Mouse (Mus musculus): ENCODE results near the gene Rbms2. TPM values are rescaled to one million over a fixed set of nuclear protein-coding genes. Genes with fewer than 3 reads are reported as not detected.

Rbms2 gene
- polyA plus RNA-seq, 1 experiment from 2014 or later = 24.6 TPM

DNA sequence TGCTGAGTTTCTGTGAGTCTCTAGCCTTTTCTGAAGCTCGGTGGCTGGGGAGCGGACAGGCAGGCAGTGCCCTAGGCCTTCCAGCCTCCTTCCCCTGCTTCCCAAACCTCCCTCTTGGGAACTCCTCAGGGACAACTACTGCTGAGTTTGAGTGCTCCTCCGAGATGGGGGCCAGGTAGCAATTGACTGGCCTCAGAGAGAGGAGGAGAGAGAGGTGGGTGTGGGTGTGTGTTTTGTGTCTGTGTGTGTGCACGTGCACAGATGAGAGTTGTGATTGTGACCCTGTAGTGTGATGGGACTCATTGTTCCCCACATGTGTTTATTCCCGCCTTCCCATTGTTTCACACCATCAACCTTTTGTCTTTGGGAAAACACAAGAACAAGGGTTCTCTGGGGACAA, 52.6 kb downstream of the Rbms2 start:
- DNase-seq (ENCODE audit: low spot score) = no peak
- Histone ChIP-seq H3K27ac (replicated peaks; ENCODE audit: low read depth, low read length) (no peak overlapping the region), H3K4me1 (ENCODE audit: control insufficient read depth, insufficient read depth, low read length) (no peaks in the 10 kb centered on the region), H3K27me3 (ENCODE audit: control insufficient read depth, insufficient read depth, low read length) (no peaks in the 10 kb centered on the region), H3K4me2 (ENCODE audit: low read depth, low read length) (no peak overlapping the region), H3K9ac (replicated peaks; ENCODE audit: low read length) (no peak overlapping the region), H3K36me3 (replicated peaks; ENCODE audit: control insufficient read depth, insufficient read depth, low read depth, low read length) (peaks cover 23% of the 10 kb centered on the region), H3K4me3 (ENCODE audit: low read depth, low read length) (no peak overlapping the region), H3K9me3 (replicated peaks; ENCODE audit: control insufficient read depth, low read length) (no peaks in the 10 kb centered on the region)
- no peak for ATAC-seq (replicated peaks; ENCODE audit: insufficient number of reproducible peaks, low FRiP score, low TSS enrichment, low read depth)
- 74% methylated on average over 5 of the region's 5 CpGs for WGBS

DNA sequence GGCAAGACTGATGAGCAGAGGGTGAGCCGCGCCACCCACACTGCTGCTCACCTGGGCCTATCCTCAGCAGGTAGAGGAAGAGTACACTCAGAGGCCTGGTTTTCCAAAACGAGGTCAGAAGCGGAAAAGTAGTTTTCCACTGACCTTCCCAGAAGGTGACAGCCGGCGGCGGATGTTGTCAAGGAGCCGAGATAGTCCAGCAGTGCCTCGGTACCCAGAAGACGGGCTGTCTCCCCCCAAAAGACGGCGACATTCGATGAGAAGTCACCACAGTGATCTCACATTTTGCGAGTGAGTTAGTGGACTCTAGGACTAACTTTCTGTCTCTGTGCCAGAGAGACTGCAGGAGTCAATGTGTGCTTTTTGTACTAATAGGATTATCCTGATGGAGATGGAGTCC, 54.1 kb downstream of the Rbms2 start:
- no peak for ATAC-seq (replicated peaks; ENCODE audit: insufficient number of reproducible peaks, low FRiP score, low TSS enrichment, low read depth)
- 92% methylated on average over 14 of the region's 14 CpGs for WGBS
- H3K9me3 ChIP-seq (replicated peaks; ENCODE audit: control insufficient read depth, low read length) = no peaks in the 10 kb centered on the region
- no peak for DNase-seq (ENCODE audit: low spot score)
- H3K4me3 ChIP-seq (ENCODE audit: low read depth, low read length) = no peak overlapping the region
- no peak overlapping the region for H3K27ac ChIP-seq (replicated peaks; ENCODE audit: low read depth, low read length)
- no peaks in the 10 kb centered on the region for H3K27me3 ChIP-seq (ENCODE audit: control insufficient read depth, insufficient read depth, low read length)
- no peak overlapping the region for H3K4me2 ChIP-seq (ENCODE audit: low read depth, low read length)
- H3K36me3 ChIP-seq (replicated peaks; ENCODE audit: control insufficient read depth, insufficient read depth, low read depth, low read length) = peaks cover 26% of the 10 kb centered on the region
- no peaks in the 10 kb centered on the region for H3K4me1 ChIP-seq (ENCODE audit: control insufficient read depth, insufficient read depth, low read length)
- H3K9ac ChIP-seq (replicated peaks; ENCODE audit: low read length) = no peak overlapping the region

DNA sequence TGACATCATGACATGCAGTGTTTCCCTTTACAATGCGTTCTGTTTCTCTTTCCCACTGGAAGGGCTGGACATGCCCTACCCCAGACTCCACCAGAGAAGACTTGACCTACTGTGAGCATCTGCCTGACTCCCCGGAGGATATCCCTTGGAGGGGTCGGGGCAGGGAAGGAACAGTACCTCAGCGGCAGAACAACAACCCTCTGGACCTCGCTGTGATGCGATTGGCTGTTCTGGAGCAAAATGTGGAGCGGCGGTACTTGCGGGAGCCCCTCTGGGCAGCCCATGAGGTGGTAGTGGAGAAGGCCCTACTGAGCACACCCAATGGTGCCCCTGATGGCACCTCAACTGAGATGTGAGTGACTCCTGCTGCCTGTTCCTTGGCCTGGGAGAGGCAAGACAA, 55.3 kb downstream of the Rbms2 start:
- H3K36me3 ChIP-seq (replicated peaks; ENCODE audit: control insufficient read depth, insufficient read depth, low read depth, low read length) = peaks cover 27% of the 10 kb centered on the region
- WGBS = 94% methylated on average over 9 of the region's 9 CpGs
- ATAC-seq (replicated peaks; ENCODE audit: insufficient number of reproducible peaks, low FRiP score, low TSS enrichment, low read depth) = no peak

DNA sequence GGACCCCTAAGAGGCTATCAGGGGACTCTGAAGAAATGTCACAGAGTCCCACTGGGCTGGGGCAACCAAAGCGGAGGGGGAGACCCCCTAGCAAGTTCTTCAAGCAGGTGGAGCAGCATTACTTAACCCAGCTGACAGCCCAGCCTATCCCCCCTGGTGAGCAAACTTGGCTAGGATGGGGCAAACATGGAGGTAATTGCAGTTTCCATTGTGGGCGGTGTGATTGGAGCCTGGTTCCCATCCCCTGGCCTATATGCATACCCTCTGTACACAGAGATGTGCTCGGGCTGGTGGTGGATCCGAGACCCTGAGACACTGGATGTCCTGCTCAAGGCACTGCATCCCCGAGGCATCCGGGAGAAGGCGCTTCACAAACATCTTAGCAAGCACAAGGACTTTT, 56.3 kb downstream of the Rbms2 start:
- no peaks in the 10 kb centered on the region for H3K4me1 ChIP-seq (ENCODE audit: control insufficient read depth, insufficient read depth, low read length)
- H3K36me3 ChIP-seq (replicated peaks; ENCODE audit: control insufficient read depth, insufficient read depth, low read depth, low read length) = peaks cover 27% of the 10 kb centered on the region
- no peak overlapping the region for H3K9ac ChIP-seq (replicated peaks; ENCODE audit: low read length)
- 94% methylated on average over 7 of the region's 7 CpGs for WGBS
- DNase-seq (ENCODE audit: low spot score) = no peak
- no peaks in the 10 kb centered on the region for H3K27me3 ChIP-seq (ENCODE audit: control insufficient read depth, insufficient read depth, low read length)
- no peaks in the 10 kb centered on the region for H3K9me3 ChIP-seq (replicated peaks; ENCODE audit: control insufficient read depth, low read length)
- ATAC-seq (replicated peaks; ENCODE audit: insufficient number of reproducible peaks, low FRiP score, low TSS enrichment, low read depth) = no peak
- no peak overlapping the region for H3K27ac ChIP-seq (replicated peaks; ENCODE audit: low read depth, low read length)
- H3K4me3 ChIP-seq (ENCODE audit: low read depth, low read length) = no peak overlapping the region
- H3K4me2 ChIP-seq (ENCODE audit: low read depth, low read length) = no peak overlapping the region

More for the DNA sequence above, 55.3 kb downstream of the Rbms2 start:
- Histone ChIP-seq H3K27me3 (ENCODE audit: control insufficient read depth, insufficient read depth, low read length) (no peaks in the 10 kb centered on the region), H3K4me3 (ENCODE audit: low read depth, low read length) (no peak overlapping the region), H3K4me1 (ENCODE audit: control insufficient read depth, insufficient read depth, low read length) (no peaks in the 10 kb centered on the region), H3K4me2 (ENCODE audit: low read depth, low read length) (no peak overlapping the region), H3K27ac (replicated peaks; ENCODE audit: low read depth, low read length) (no peak overlapping the region), H3K9ac (replicated peaks; ENCODE audit: low read length) (no peak overlapping the region), H3K9me3 (replicated peaks; ENCODE audit: control insufficient read depth, low read length) (no peaks in the 10 kb centered on the region)
- no peak for DNase-seq (ENCODE audit: low spot score)

DNA sequence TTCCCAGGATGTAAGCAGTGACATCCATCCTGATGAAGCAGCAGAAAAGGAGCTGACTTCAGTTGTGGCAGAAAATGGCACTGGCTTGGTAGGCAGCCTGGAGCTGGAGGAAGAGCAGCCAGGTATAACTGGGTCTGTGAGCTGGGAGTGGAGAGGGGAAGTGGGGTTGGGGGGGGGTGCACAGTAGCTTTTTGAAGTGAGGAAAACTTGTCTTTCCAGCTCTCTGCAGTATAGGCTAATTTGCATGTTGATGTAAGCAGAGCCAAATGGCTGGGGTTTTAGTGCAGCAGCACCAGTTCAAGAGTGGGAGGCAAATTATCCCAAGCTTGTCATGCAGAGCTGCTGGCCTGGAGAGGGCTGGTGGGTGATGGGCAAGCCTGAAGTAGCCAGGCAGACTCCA, 68.9 kb downstream of the Rbms2 start:
- Histone ChIP-seq H3K9me3 (replicated peaks; ENCODE audit: control insufficient read depth, low read length) (no peaks in the 10 kb centered on the region), H3K4me1 (ENCODE audit: control insufficient read depth, insufficient read depth, low read length) (no peaks in the 10 kb centered on the region), H3K36me3 (replicated peaks; ENCODE audit: control insufficient read depth, insufficient read depth, low read depth, low read length) (peaks cover 14% of the 10 kb centered on the region), H3K9ac (replicated peaks; ENCODE audit: low read length) (no peak overlapping the region), H3K27ac (replicated peaks; ENCODE audit: low read depth, low read length) (no peak overlapping the region), H3K4me2 (ENCODE audit: low read depth, low read length) (no peak overlapping the region), H3K4me3 (ENCODE audit: low read depth, low read length) (no peak overlapping the region), H3K27me3 (ENCODE audit: control insufficient read depth, insufficient read depth, low read length) (no peaks in the 10 kb centered on the region)
- no peak for DNase-seq (ENCODE audit: low spot score)
- ATAC-seq (replicated peaks; ENCODE audit: insufficient number of reproducible peaks, low FRiP score, low TSS enrichment, low read depth) = no peak

DNA sequence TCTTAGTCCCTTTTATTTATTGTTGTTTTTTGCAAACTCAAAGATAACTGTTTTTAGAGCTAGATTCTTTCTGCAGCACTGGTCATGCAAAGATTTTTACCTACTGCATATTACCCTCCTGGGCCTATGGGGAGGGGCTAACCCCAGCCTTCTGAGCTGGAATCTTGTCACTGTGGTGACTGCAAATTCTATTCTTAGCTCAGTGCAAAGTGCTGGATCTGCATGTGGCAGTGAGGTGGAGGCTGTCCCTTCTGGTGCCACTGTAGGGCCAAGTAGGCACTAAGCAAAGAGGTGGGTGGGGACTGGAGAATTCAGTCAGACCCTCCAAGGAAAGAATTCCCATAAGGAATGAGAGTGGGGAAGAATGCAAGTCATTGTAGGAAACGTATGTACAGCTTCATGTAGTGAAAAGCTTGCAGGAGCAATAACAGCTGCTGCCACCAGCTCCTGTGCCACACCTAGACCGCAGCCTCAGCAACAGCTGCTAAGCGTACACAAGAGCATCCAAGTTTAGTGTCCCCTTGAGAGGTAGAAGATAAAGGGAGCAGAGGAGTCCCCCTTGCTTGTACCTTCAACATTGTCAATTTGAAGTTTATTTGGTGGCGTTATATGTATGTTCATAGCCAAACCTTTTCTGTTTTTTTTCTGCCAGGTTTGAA, 69.9 kb downstream of the Rbms2 start:
- 87% methylated on average over 4 of the region's 4 CpGs for WGBS
- Histone ChIP-seq H3K4me3 (ENCODE audit: low read depth, low read length) (no peak overlapping the region), H3K4me1 (ENCODE audit: control insufficient read depth, insufficient read depth, low read length) (no peaks in the 10 kb centered on the region), H3K27ac (replicated peaks; ENCODE audit: low read depth, low read length) (no peak overlapping the region), H3K9me3 (replicated peaks; ENCODE audit: control insufficient read depth, low read length) (no peaks in the 10 kb centered on the region), H3K27me3 (ENCODE audit: control insufficient read depth, insufficient read depth, low read length) (no peaks in the 10 kb centered on the region), H3K36me3 (replicated peaks; ENCODE audit: control insufficient read depth, insufficient read depth, low read depth, low read length) (peaks cover 12% of the 10 kb centered on the region), H3K9ac (replicated peaks; ENCODE audit: low read length) (no peak overlapping the region), H3K4me2 (ENCODE audit: low read depth, low read length) (no peak overlapping the region)
- ATAC-seq (replicated peaks; ENCODE audit: insufficient number of reproducible peaks, low FRiP score, low TSS enrichment, low read depth) (no peak), DNase-seq (ENCODE audit: low spot score) (no peak)

DNA sequence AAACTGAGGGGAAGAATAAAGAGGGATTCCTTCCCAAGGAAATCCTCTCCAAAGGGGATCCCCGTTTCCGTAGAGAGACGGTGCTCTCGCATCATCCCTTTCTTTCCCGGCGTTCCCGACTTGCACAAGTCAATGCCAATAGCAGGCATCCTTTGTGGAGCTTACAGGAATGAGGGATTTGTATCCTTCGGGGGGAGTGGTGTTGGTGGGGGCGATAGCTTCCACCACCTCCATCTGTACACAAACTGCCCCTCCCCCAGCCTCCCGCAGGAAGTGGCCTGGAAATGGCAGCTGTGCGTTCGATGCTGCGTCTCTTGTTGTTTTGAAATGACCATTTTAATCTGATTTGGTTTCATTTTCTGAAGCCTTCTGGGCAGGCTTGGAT, 82.5 kb downstream of the Rbms2 start:
- H3K9ac ChIP-seq (replicated peaks; ENCODE audit: low read length) = peak overlapping the region; percentile 85
- WGBS = 0% methylated on average over 13 of the region's 13 CpGs
- H3K4me2 ChIP-seq (ENCODE audit: low read depth, low read length) = peak overlapping the region; percentile 65
- peak overlapping the region; percentile 93 for H3K4me3 ChIP-seq (ENCODE audit: low read depth, low read length)
- H3K36me3 ChIP-seq (replicated peaks; ENCODE audit: control insufficient read depth, insufficient read depth, low read depth, low read length) = no peaks in the 10 kb centered on the region
- DNase-seq (ENCODE audit: low spot score) (peak; percentile 57), ATAC-seq (replicated peaks; ENCODE audit: insufficient number of reproducible peaks, low FRiP score, low TSS enrichment, low read depth) (no peak)
- no peaks in the 10 kb centered on the region for H3K27me3 ChIP-seq (ENCODE audit: control insufficient read depth, insufficient read depth, low read length)
- no peaks in the 10 kb centered on the region; the same call in none of the 2 replicates for H3K4me1 ChIP-seq (ENCODE audit: control insufficient read depth, insufficient read depth, low read length)
- H3K27ac ChIP-seq (replicated peaks; ENCODE audit: low read depth, low read length) = peak overlapping the region; percentile 10; the same call in 1 of the 2 replicates
- no peaks in the 10 kb centered on the region for H3K9me3 ChIP-seq (replicated peaks; ENCODE audit: control insufficient read depth, low read length)

DNA sequence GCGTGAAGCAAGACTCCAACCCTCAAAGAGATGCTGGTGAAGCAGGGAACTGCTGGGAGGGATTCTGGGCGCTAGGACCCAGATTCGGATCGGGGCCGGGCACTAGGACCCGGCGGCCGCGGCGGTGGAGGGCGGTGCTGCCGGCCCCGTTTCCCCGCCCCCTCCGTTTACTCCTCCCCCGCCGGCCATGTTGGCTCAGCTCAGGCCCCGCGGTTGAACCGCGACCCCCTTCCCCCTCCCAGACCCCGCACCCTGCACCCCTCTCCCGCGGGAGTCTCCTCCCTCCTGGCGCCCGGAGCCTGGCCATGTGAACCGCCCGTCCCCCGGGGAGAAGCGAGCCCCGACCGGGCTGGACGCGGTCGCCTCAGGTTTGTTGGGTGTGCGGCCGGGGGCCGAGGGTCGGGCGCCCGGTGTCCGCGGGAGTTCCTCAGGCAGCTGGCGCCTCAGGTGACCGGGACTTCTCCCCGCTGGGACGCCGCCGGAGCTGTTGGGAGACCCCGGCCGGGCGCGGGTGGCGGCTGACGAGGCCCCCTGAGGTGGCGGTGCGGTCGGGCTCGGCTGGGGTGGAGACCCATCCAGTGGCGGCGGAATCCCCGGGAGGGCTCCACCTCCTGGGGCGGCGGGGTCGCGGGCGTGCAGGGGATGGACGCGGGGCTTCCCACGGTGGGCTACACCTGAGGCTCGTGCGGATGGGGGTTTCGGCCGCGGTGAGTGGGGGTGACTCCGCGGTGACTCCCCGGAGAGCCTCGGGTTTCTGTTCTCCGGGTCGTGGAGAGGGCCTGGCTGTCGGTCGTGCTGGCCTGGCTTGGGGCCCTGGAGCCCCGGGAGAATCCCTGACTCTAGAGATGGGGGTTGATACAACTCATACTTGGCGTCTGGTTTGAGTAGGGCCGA, 83.2 kb downstream of the Rbms2 start:
- DNase-seq (ENCODE audit: low spot score) (peak; percentile 94), ATAC-seq (replicated peaks; ENCODE audit: insufficient number of reproducible peaks, low FRiP score, low TSS enrichment, low read depth) (peak; percentile 72)
- Histone ChIP-seq H3K27ac (replicated peaks; ENCODE audit: low read depth, low read length) (peak overlapping the region; percentile 10), H3K36me3 (replicated peaks; ENCODE audit: control insufficient read depth, insufficient read depth, low read depth, low read length) (no peaks in the 10 kb centered on the region), H3K4me1 (ENCODE audit: control insufficient read depth, insufficient read depth, low read length) (peaks cover 1% of the 10 kb centered on the region), H3K9me3 (replicated peaks; ENCODE audit: control insufficient read depth, low read length) (no peaks in the 10 kb centered on the region), H3K9ac (replicated peaks; ENCODE audit: low read length) (peak overlapping the region; percentile 85), H3K4me3 (ENCODE audit: low read depth, low read length) (peak overlapping the region; percentile 93), H3K27me3 (ENCODE audit: control insufficient read depth, insufficient read depth, low read length) (no peaks in the 10 kb centered on the region), H3K4me2 (ENCODE audit: low read depth, low read length) (peak overlapping the region; percentile 65)
- under 1% methylated on average over 75 of the region's 86 CpGs for WGBS

Data from embryonic facial prominence, embryonic 11.5 days (tissue).